Mouse (Mus musculus): ENCODE data around the gene Ddx17.

Gene Ddx17

GRCm38 (mm10) chr15:79527991-79528639 lies 18.4 kb downstream of the Ddx17 start:
- ChIA-PET POLR2A (interaction anchor here (0.6 to 14.8 kb wide), 25 partner anchors 8 to 389 kb away, joined by 3 to 190 read pairs (median 5); partner anchors contain the start of genes Ddx17 (in 4 of the 4), Kdelr3 (in 3 of the 4), Dmc1 (in 1 of the 4) and Kcnj4 (in 1 of the 4)), CTCF (interaction anchor here in 1 of 4 experiments (1.0 kb wide), 1 partner anchor 123 kb away, joined by 3 read pairs; no protein-coding TSS in a partner anchor)

GRCm38 (mm10) chr15:79527192-79527591 lies 19.3 kb downstream of the Ddx17 start:
- ChIA-PET CTCF (interaction anchor here in 3 of 4 experiments (0.5 to 1.0 kb wide), 3 partner anchors 50 to 124 kb away, joined by 3 to 5 read pairs (median 3); no protein-coding TSS in a partner anchor), POLR2A (interaction anchor here (0.8 to 14.8 kb wide), 20 partner anchors 7 to 246 kb away, joined by 3 to 190 read pairs (median 4); partner anchors contain the start of genes Ddx17 (in 4 of the 4), Kdelr3 (in 3 of the 4), Kcnj4 (in 2 of the 4) and Dmc1 (in 1 of the 4))

- POLR2A ChIA-PET = interaction anchor here (0.8 to 14.8 kb wide), 16 partner anchors 9 to 245 kb away, joined by 3 to 190 read pairs (median 4); partner anchors contain the start of genes Ddx17 (in 3 of the 4), Kdelr3 (in 3 of the 4), Kcnj4 (in 2 of the 4) and Dmc1 (in 1 of the 4)
- CTCF ChIA-PET = no interaction called here
Observed at GRCm38 (mm10) chr15:79525979-79526768, 20.4 kb downstream of the Ddx17 start.

- POLR2A ChIA-PET = interaction anchor here in 2 of 4 experiments (0.6 to 14.8 kb wide), 4 partner anchors 10 to 29 kb away, joined by 3 to 190 read pairs (median 6); partner anchors contain the start of genes Ddx17 (in 1 of the 2) and Kdelr3 (in 1 of the 2)
- CTCF ChIA-PET = no interaction called here
Observed at GRCm38 (mm10) chr15:79525564-79525963, 21.0 kb downstream of the Ddx17 start.

GRCm38 (mm10) chr15:79519400-79520220 lies 26.9 kb downstream of the Ddx17 start:
- ChIA-PET POLR2A (interaction anchor here in 3 of 4 experiments (0.5 to 3.7 kb wide), 32 partner anchors 8 to 736 kb away, joined by 3 to 41 read pairs (median 4); partner anchors contain the start of genes Ddx17 (in 3 of the 3), Dmc1 (in 2 of the 3) and Kcnj4 (in 1 of the 3)), CTCF (interaction anchor here in 3 of 4 experiments (0.5 to 1.2 kb wide), 6 partner anchors 26 to 669 kb away, joined by 3 to 5 read pairs (median 4); partner anchors contain the start of genes Cby1 (in 1 of the 3), Ddx17 (in 1 of the 3) and Fam227a (in 1 of the 3))

GRCm38 (mm10) chr15:79518571-79518970 lies 28.0 kb downstream of the Ddx17 start:
- CTCF ChIA-PET = interaction anchor here in 1 of 4 experiments (1.2 kb wide), 1 partner anchor 140 kb away, joined by 4 read pairs; the partner anchor contains the start of genes Cby1 and Fam227a
- POLR2A ChIA-PET = interaction anchor here (0.6 to 3.7 kb wide), 20 partner anchors 9 to 555 kb away, joined by 3 to 41 read pairs (median 6); partner anchors contain the start of genes Ddx17 (in 3 of the 4), Dmc1 (in 1 of the 4) and Kcnj4 (in 1 of the 4)

- ChIA-PET CTCF (no interaction called here), POLR2A (interaction anchor here in 2 of 4 experiments (0.7 to 4.8 kb wide), 11 partner anchors 10 to 36 kb away, joined by 3 to 48 read pairs (median 14); partner anchors contain the start of genes Ddx17 (in 1 of the 2) and Kcnj4 (in 1 of the 2))
Observed at GRCm38 (mm10) chr15:79517710-79518109, 28.8 kb downstream of the Ddx17 start.

- POLR2A ChIA-PET = interaction anchor here (0.5 to 4.8 kb wide), 50 partner anchors 8 to 1523 kb away, joined by 3 to 48 read pairs (median 3); partner anchors contain the start of genes Ddx17 (in 4 of the 4), Dmc1 (in 2 of the 4), Kcnj4 (in 2 of the 4) and Cby1 (in 1 of the 4)
- CTCF ChIA-PET = interaction anchor here in 2 of 4 experiments (0.9 to 2.0 kb wide), 3 partner anchors 12 to 135 kb away, joined by 3 to 7 read pairs (median 6); partner anchors contain the start of genes Dmc1 (in 1 of the 2) and Kcnj4 (in 1 of the 2)
Observed at GRCm38 (mm10) chr15:79516171-79517096, 30.1 kb downstream of the Ddx17 start, which contains the start of gene Kdelr3. Gene Kdelr3, plus strand, starts transcription at chr15:79516411.

GRCm38 (mm10) chr15:79513940-79514339 lies 32.6 kb downstream of the Ddx17 start:
- POLR2A ChIA-PET = interaction anchor here in 2 of 4 experiments (0.8 to 4.8 kb wide), 7 partner anchors 8 to 91 kb away, joined by 3 to 48 read pairs (median 7); partner anchors contain the start of genes Ddx17 (in 2 of the 2), Dmc1 (in 2 of the 2) and Kcnj4 (in 2 of the 2)
- CTCF ChIA-PET = interaction anchor here in 1 of 4 experiments (0.6 kb wide), 1 partner anchor 139 kb away, joined by 3 read pairs; no protein-coding TSS in a partner anchor

GRCm38 (mm10) chr15:79511553-79512320 lies 34.8 kb downstream of the Ddx17 start:
- CTCF ChIA-PET = no interaction called here
- POLR2A ChIA-PET = interaction anchor here in 3 of 4 experiments (0.6 to 2.1 kb wide), 12 partner anchors 8 to 1105 kb away, joined by 3 to 7 read pairs (median 3); partner anchors contain the start of genes Ddx17 (in 2 of the 3), Dmc1 (in 1 of the 3) and Mpst (in 1 of the 3)

- ChIA-PET POLR2A (interaction anchor here in 2 of 4 experiments (0.6 to 1.6 kb wide), 7 partner anchors 11 to 159 kb away, joined by 3 to 7 read pairs (median 3); partner anchors contain the start of gene Ddx17 (in 1 of the 2)), CTCF (interaction anchor here in 1 of 4 experiments (1.2 kb wide), 1 partner anchor 117 kb away, joined by 3 read pairs; no protein-coding TSS in a partner anchor)
Observed at GRCm38 (mm10) chr15:79510425-79510824, 36.1 kb downstream of the Ddx17 start.

- CTCF ChIA-PET = interaction anchor here in 1 of 4 experiments (1.2 kb wide), 1 partner anchor 117 kb away, joined by 3 read pairs; no protein-coding TSS in a partner anchor
- POLR2A ChIA-PET = interaction anchor here in 1 of 4 experiments (1.6 kb wide), 1 partner anchor 11 kb away, joined by 3 read pairs; no protein-coding TSS in a partner anchor
Observed at GRCm38 (mm10) chr15:79509998-79510397, 36.5 kb downstream of the Ddx17 start.

- CTCF ChIA-PET = no interaction called here
Observed at GRCm38 (mm10) chr15:79507055-79507828, 39.3 kb downstream of the Ddx17 start.

GRCm38 (mm10) chr15:79506460-79506859 lies 40.1 kb downstream of the Ddx17 start:
- POLR2A ChIA-PET = interaction anchor here in 2 of 4 experiments (0.6 to 4.0 kb wide), 6 partner anchors 9 to 100 kb away, joined by 3 to 26 read pairs (median 4); partner anchors contain the start of gene Kdelr3 (in 2 of the 2)
- CTCF ChIA-PET = no interaction called here

More at GRCm38 (mm10) chr15:79507055-79507828, 39.3 kb downstream of the Ddx17 start:
- POLR2A ChIA-PET = interaction anchor here in 2 of 4 experiments (0.6 to 3.1 kb wide), 6 partner anchors 9 to 91 kb away, joined by 3 to 26 read pairs (median 4); partner anchors contain the start of genes Ddx17 (in 1 of the 2) and Kdelr3 (in 1 of the 2)

Measured in embryonic stem cell, embryonic (primary cell).